Mouse (Mus musculus) liver, embryonic 16.5 days (tissue): Measurements from ENCODE around the gene Snupn. TPM values are rescaled to one million over a fixed set of nuclear protein-coding genes. Genes with fewer than 3 reads are reported as not detected.
"Not testable (repeated sequence)": the region's sequence is repeated elsewhere in the genome, so short reads cannot be mapped to it uniquely, and the experiment has no call there.

Experiments used
- ATAC-seq: fragments of 200-750 bp; cut with Nextera tagmentation; 2 replicates; pipeline ENCODE4 v1.8.0; 2017; ENCODE audit warnings: low read depth, mild to moderate bottlenecking, moderate number of reproducible peaks, moderate library complexity
- H3K27ac ChIP-seq: fragments of 300-500 bp; sonication (generic); 2 replicates; pipeline ENCODE4 v1.5.1; 2014; ENCODE audit warnings: mild to moderate bottlenecking, low read length
- H3K27me3 ChIP-seq: fragments of 300-500 bp; sonication (generic); 2 replicates; pipeline ENCODE4 v1.6.1; 2014; ENCODE audit warnings: low read depth, low read length, mixed read lengths; ENCODE audit not compliant: control insufficient read depth, insufficient read depth
- H3K36me3 ChIP-seq: fragments of 300-500 bp; sonication (generic); 2 replicates; pipeline ENCODE4 v1.6.1; 2014; ENCODE audit warnings: mild to moderate bottlenecking; ENCODE audit not compliant: control insufficient read depth, insufficient read depth
- H3K4me1 ChIP-seq: fragments of 300-500 bp; sonication (generic); 2 replicates; pipeline ENCODE4 v1.6.1; 2014; ENCODE audit warnings: low read depth, low read length, mixed read lengths; ENCODE audit not compliant: control insufficient read depth
- H3K4me2 ChIP-seq: fragments of 300-500 bp; sonication (generic); 2 replicates; pipeline ENCODE4 v1.6.1; 2014; ENCODE audit warnings: low read depth, low read length, mixed read lengths
- H3K4me3 ChIP-seq: fragments of 300-500 bp; sonication (generic); 2 replicates; pipeline ENCODE4 v1.5.1; 2014; ENCODE audit warnings: low read depth, mild to moderate bottlenecking, low read length
- H3K9ac ChIP-seq: fragments of 300-500 bp; sonication (generic); 2 replicates; pipeline ENCODE4 v1.6.1; 2014; ENCODE audit warnings: low read depth, low read length
- H3K9me3 ChIP-seq: fragments of 300-500 bp; sonication (generic); replicated peaks from 2 replicates; pipeline ENCODE4 v1.6.1; 2016; ENCODE audit warnings: low read length; ENCODE audit not compliant: control insufficient read depth
- WGBS: fragments of 180-500 bp; shearing (Covaris S2); extraction: QIAGEN DNeasy Blood & Tissue Kit; methylation state at CpG from one replicate; pipeline ENCODE4 v1.1.7; 2014; ENCODE audit not compliant: insufficient replicate concordance; 5-methylcytosine and 5-hydroxymethylcytosine counted together
- polyA plus RNA-seq: library from polyadenylated mRNA; unstranded; fragments of >200 nt; fragmentation: Nextera tagmentation; extraction: Ambion mirVana; gene quantifications from 2 replicates; pipeline ENCODE4 v1.2.1, GENCODE M21; 2015

The Snupn gene
- polyA plus RNA-seq = 7.1 and 7.8 TPM in 2 replicates

DNA sequence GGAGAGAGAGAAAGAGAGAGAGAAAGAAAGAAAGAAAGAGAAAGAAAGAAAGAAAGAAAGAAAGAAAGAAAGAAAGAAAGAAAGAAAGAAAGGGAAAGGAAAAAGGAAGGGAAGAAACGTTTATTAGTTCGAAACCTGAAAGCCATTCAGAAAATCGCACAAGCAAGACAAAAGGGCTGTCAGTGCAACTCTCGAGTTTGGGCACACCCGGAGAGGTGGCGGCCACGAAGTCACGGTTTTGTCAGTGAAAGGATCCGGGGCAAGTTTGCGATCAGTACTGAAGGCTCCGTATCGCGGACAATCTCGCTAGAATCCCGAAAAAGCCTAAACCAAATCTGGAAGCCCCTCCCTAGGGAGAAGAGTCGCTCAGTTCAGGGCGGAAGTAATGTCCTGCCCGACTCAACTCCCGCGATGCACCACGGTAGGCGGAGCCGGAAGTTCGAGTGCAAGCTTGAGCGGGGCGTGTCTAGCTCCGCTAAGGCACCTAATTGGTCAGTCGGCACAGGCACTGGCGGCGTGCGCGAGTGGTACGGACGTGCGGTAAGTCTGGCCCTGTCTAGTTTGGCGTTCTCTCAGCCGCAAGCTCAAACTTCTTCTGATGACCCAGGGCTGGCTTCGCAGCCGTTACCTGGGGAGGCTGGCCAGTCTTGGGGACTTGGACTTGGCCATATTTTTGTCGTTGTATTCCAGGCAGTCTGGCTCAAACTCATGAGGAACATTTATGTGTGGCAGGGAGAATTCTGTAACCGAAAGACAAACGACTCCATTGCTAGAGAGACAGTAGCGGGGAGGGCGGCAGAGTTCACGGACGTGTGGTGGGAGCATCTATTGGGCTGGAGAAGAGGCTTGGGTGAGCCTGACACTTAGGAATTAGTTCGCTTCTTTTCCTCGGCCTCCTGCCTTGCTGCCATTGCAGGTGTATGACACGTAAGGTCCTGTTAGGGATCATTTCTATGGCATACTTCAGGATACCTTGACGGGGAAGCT lies at the start of gene Snupn:
Gene Snupn, plus strand, starts transcription at position 465 of the 987 bp plus-strand sequence.
- Histone ChIP-seq H3K4me2 (peak within 1 kb of the TSS; percentile 70), H3K36me3 (no peaks in the 10 kb centered on the region), H3K4me1 (peaks cover 13% of the 10 kb centered on the region), H3K27ac (peak within 1 kb of the TSS; percentile 87), H3K4me3 (peak within 1 kb of the TSS; percentile 84), H3K9ac (peak within 1 kb of the TSS; percentile 79), H3K9me3 (no peaks in the 10 kb centered on the region), H3K27me3 (no peaks in the 10 kb centered on the region)
- WGBS = under 1% methylated on average over 50 of the region's 50 CpGs
- peak; percentile 100 for ATAC-seq

DNA sequence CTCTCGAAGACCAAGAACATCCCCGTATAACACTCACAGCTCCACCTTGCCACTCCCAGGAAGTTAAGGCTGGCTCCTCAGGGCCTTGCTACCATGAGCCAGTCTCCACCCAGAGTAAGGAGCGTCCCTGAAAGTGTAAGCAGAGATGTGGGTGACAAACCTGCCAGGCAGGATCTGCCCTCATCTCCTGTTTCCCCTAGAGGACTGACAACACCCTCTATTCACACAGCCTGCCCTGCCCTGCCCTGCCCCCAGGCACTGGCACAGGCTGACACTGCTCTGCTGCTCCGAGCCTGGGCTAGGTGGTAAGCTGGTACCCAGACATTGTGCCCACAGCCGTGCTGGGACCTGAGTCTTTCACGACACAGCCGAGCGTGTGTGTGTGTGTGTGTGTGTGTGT lies 49.5 kb upstream of the Snupn start:
- ATAC-seq = no peak
- no peak overlapping the region for H3K4me3 ChIP-seq
- 54% methylated on average over 8 of the region's 8 CpGs for WGBS
- H3K4me1 ChIP-seq = no peaks in the 10 kb centered on the region
- H3K36me3 ChIP-seq = no peaks in the 10 kb centered on the region
- H3K27me3 ChIP-seq = no peaks in the 10 kb centered on the region
- H3K9ac ChIP-seq = no peak overlapping the region
- H3K27ac ChIP-seq = no peak overlapping the region
- no peak overlapping the region for H3K4me2 ChIP-seq
- no peaks in the 10 kb centered on the region for H3K9me3 ChIP-seq

- 36% methylated on average over 3 of the region's 3 CpGs for WGBS
- Histone ChIP-seq H3K36me3 (no peaks in the 10 kb centered on the region), H3K4me3 (no peak overlapping the region), H3K4me2 (no peak overlapping the region), H3K27me3 (no peaks in the 10 kb centered on the region), H3K9me3 (no peaks in the 10 kb centered on the region), H3K9ac (no peak overlapping the region), H3K27ac (no peak overlapping the region), H3K4me1 (no peaks in the 10 kb centered on the region)
- ATAC-seq = no peak
Measured at GRCm38 (mm10) chr9:56903662-56904061, 47.0 kb upstream of the Snupn start.

DNA sequence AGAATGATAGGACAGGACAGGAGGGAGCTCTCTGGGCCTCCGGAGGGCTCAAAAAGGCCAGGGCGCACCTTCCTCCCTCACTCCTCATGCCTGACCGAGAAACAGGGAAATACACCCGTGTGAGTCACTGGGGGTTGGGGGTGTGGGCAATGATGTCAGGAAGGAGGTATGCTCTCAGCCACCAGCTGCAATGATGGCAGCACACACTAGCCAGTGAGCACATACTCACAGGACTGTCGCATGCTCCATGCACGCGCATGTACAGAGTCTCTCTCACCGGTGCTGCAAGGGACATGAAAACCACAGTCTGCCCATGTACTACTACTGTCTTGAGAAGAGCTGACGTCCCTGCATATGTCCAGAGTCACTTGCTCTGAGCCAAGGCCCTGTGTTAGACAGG lies 43.1 kb upstream of the Snupn start:
- WGBS = 61% methylated on average over 9 of the region's 9 CpGs
- Histone ChIP-seq H3K4me3 (no peak overlapping the region), H3K4me1 (no peaks in the 10 kb centered on the region; the same call in 1 of the 2 replicates), H3K27ac (no peak overlapping the region), H3K9me3 (no peaks in the 10 kb centered on the region), H3K36me3 (no peaks in the 10 kb centered on the region), H3K27me3 (no peaks in the 10 kb centered on the region), H3K9ac (no peak overlapping the region), H3K4me2 (no peak overlapping the region)
- ATAC-seq = no peak

DNA sequence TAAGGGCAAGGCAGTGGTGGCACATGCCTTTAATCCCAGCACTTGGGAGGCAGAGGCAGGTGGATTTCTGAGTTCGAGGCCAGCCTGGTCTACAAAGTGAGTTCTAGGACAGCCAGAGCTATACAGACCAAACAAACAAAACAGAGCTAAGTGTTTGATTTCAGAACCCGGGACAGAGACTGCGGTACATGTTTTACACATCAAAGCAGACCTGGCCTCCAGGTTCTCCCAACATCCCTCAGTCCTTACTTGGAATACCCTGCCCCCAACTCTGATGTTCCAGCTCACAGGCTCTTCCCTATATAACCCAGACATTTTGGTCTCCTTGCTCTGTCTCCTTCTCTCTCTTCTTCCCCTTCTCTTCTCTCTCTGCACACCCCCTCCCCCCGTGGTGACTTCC lies 40.7 kb upstream of the Snupn start:
- WGBS = 29% methylated on average over 4 of the region's 4 CpGs
- not testable (repeated sequence) for H3K27ac ChIP-seq, H3K9me3 ChIP-seq, ATAC-seq, H3K27me3 ChIP-seq, H3K4me3 ChIP-seq, H3K36me3 ChIP-seq, H3K4me2 ChIP-seq, H3K4me1 ChIP-seq, H3K9ac ChIP-seq

DNA sequence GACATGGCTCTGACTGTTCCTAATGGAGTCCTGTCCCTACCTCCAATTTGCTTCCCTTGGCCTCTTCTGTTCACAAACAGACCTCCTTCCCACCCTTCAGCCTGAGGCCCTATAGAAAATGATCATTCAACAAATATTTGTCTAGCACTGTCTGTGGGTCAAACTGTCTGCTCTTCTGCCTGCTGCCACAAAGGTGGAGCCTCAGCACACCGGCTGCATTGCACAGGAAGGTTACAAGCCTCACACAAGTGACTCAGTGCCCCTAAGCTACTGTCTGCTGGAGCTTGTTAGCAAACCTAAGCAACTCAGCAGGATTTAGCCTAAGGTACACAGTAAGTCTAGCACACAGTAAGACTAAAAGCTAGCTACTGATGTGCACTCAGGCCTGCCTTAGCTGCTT lies 39.7 kb upstream of the Snupn start:
- no peak overlapping the region for H3K4me3 ChIP-seq
- no peaks in the 10 kb centered on the region for H3K9me3 ChIP-seq
- H3K4me1 ChIP-seq = no peaks in the 10 kb centered on the region; the same call in 1 of the 2 replicates
- no peak overlapping the region for H3K9ac ChIP-seq
- no peak overlapping the region for H3K27ac ChIP-seq
- 39% methylated on average over 1 of the region's 1 CpGs for WGBS
- ATAC-seq = peak; percentile 35; the same call in 1 of the 2 replicates
- no peaks in the 10 kb centered on the region for H3K36me3 ChIP-seq
- H3K4me2 ChIP-seq = no peak overlapping the region
- H3K27me3 ChIP-seq = no peaks in the 10 kb centered on the region

DNA sequence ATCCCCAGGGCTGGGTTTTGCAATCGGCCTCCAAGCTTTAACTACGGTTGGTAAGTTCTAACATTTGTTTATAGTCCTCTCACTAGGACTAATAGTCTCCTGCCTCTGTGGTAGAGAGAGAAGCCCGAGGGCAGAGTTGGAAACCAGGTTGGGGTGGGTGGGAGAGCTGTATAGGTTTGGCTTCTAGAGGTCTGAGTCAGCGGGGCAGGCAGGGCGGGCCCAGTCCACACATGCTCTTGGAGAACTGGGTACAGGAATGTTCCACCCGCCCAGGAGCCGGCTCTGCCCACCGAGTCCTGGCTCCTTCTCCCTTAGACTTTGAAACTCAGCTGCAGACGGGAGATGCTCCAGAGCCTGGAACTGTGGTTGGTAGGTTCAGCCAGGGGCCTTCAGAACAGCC lies 36.7 kb upstream of the Snupn start:
- no peaks in the 10 kb centered on the region for H3K27me3 ChIP-seq
- ATAC-seq = no peak
- H3K4me3 ChIP-seq = no peak overlapping the region
- H3K4me2 ChIP-seq = no peak overlapping the region
- 65% methylated on average over 9 of the region's 9 CpGs for WGBS
- no peak overlapping the region for H3K27ac ChIP-seq
- H3K9me3 ChIP-seq = no peaks in the 10 kb centered on the region
- no peak overlapping the region for H3K9ac ChIP-seq
- H3K4me1 ChIP-seq = no peaks in the 10 kb centered on the region; the same call in 1 of the 2 replicates
- H3K36me3 ChIP-seq = no peaks in the 10 kb centered on the region

- no peaks in the 10 kb centered on the region for H3K27me3 ChIP-seq
- no peaks in the 10 kb centered on the region for H3K4me1 ChIP-seq
- H3K9ac ChIP-seq = no peak overlapping the region
- no peak overlapping the region for H3K27ac ChIP-seq
- H3K4me3 ChIP-seq = no peak overlapping the region
- WGBS = 80% methylated on average over 1 of the region's 1 CpGs
- ATAC-seq = no peak
- H3K4me2 ChIP-seq = no peak overlapping the region
- H3K36me3 ChIP-seq = no peaks in the 10 kb centered on the region
- no peaks in the 10 kb centered on the region for H3K9me3 ChIP-seq
Measured at GRCm38 (mm10) chr9:56915116-56915515, 35.6 kb upstream of the Snupn start.

DNA sequence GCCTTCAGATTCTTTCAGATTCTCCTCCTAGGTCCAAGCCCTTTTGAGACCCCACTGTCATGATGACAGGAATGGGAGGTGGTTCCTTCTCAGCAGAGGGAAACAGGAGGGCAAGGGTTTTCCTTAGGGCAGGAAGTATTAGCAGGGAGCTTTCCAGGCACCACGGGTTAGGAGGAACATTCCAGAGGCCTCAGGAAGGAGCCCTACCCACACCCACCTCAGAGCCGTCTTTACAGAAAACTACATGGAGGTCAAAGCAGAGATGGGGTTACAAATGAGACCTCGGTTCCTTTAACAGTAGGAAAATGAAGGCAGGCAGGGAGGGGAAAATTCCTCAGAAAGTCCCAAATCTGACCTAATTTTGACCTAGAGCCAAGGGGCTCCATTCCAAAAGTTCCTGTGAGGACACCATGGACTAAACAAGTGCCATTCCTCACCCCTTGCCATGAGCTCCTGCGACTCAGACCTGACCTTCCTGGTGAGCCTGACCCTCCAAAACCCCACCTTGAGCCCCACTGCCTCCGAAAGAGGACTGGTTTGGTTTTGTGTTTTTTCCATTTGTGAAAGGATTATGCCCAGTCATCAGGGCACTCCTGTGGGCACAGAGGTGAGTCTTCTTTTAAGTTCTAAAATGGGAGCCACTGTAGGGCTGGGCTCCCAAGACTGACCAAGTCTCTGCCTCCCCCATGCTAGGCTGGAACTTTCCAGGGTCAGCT lies 34.8 kb upstream of the Snupn start:
- H3K36me3 ChIP-seq = no peaks in the 10 kb centered on the region
- WGBS = 53% methylated on average over 5 of the region's 5 CpGs
- H3K4me1 ChIP-seq = no peaks in the 10 kb centered on the region
- no peak overlapping the region for H3K9ac ChIP-seq
- ATAC-seq = no peak
- H3K4me3 ChIP-seq = no peak overlapping the region
- no peaks in the 10 kb centered on the region for H3K27me3 ChIP-seq
- H3K27ac ChIP-seq = no peak overlapping the region
- no peaks in the 10 kb centered on the region for H3K9me3 ChIP-seq
- H3K4me2 ChIP-seq = no peak overlapping the region
